Mouse (Mus musculus) gastrocnemius, adult 2 months (tissue): ENCODE results near the gene Sowaha. TPM values are rescaled to one million over a fixed set of nuclear protein-coding genes. Genes with fewer than 3 reads are reported as not detected.

Experiments
- DNase-seq: peaks from one replicate; pipeline ENCODE4 v3.0.0; 2022
- H3K27ac ChIP-seq: fragments of 200-600 bp; 2 replicates; pipeline ENCODE4 v1.8.1; 2022; ENCODE audit warnings: mild to moderate bottlenecking
- H3K4me3 ChIP-seq: fragments of 200-600 bp; 2 replicates; pipeline ENCODE4 v1.8.1; 2022; ENCODE audit warnings: mild to moderate bottlenecking, moderate library complexity
- CTCF ChIP-seq: fragments of 200-600 bp; IDR thresholded peaks from 2 replicates; pipeline ENCODE4 v1.8.1; 2022; ENCODE audit warnings: antibody characterized with exemption, mild to moderate bottlenecking, moderate library complexity
- intact Hi-C: fragments of 180-260 bp; cut with DNase I; formaldehyde crosslinking; loops from one replicate; pipeline ENCODE4 v1.15.1; 2025
- total RNA-seq, 2 experiments: library from RNA; stranded (reverse); gene quantifications; 2 replicates each; pipeline ENCODE4 v1.2.3; 2021

The Sowaha gene
- total RNA-seq, 2 experiments from 2014 or later, result 0.06 to 0.15 TPM

- no peak for DNase-seq
- Histone ChIP-seq H3K4me3 (no peak overlapping the region), H3K27ac (no peak overlapping the region)
- intact Hi-C loops, result no loop called here
- no peak for TF ChIP-seq CTCF
Observed at GRCm38 (mm10) chr11:53500569-53500968, 20.5 kb upstream of the Sowaha start.

DNA sequence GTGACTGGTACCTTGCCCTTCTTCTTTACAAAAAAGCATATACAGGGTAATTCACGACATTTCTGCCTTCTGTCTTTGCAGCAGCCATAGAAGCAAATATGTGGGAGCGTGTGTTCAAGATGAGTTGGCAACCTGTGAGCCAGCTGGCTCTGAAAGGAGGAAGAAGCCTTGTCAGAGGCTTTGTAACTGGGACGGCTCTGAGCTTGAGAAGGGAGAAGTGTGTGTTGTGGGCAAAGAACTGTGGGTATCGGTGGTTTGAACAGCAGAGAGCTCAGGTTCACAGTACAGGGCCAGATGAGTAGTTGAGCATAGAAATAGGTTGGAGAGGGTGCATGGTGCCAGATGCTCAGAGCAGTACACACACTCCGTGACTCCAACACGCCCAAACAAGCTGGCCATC lies 16.9 kb upstream of the Sowaha start:
- DNase-seq, result peak; percentile 30
- no peak for TF ChIP-seq CTCF
- intact Hi-C loops, result no loop called here
- Histone ChIP-seq H3K27ac (peak overlapping the region; percentile 35; the same call in 1 of the 2 replicates), H3K4me3 (no peak overlapping the region)

GRCm38 (mm10) chr11:53495417-53495816 lies 15.3 kb upstream of the Sowaha start:
- peak overlapping the region; percentile 67 for H3K27ac ChIP-seq
- no peak for DNase-seq
- intact Hi-C loops, result no loop called here
- no peak overlapping the region for H3K4me3 ChIP-seq
- TF ChIP-seq CTCF, result no peak

DNA sequence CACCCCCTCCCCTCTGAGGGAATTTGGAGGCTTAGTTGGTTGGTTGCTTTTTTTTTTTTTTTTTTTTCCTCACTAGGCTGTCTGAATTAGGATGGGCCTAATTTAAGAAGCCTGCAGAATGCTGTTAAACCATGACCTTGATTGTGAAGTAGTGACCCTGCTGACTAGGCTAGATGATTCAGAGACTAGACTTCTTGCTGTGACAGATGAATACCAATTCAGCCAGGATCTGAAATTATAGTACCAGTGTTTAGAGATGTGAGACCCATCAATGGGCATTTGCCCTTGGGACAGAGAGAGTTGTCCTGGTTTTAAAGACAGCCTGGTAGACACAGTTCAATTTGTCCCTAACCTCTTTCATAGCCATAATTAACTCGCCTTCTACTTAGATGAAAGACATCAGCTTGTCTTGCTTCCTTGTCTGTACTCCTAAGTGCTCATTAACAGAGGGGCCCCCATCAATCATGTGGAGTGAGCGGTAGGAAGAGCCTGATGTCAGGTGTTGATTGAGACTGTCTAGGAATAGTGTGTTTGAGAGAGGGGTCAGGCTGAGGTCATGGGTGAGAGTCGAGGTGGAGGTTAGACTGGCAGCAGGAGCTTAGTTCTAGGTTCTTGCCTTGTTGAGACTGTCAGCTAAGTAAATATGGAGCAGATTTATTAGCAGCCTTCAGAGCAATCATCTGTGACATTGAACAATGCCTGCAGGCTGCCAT lies 13.3 kb upstream of the Sowaha start:
- Histone ChIP-seq H3K4me3 (no peak overlapping the region), H3K27ac (no peak overlapping the region; the same call in 1 of the 2 replicates)
- DNase-seq, result no peak
- TF ChIP-seq CTCF, result no peak
- intact Hi-C loops, result no loop called here

GRCm38 (mm10) chr11:53491954-53492401 lies 11.9 kb upstream of the Sowaha start:
- Histone ChIP-seq H3K27ac (peak overlapping the region; percentile 76), H3K4me3 (no peak overlapping the region)
- DNase-seq, result no peak
- TF ChIP-seq CTCF, result no peak
- intact Hi-C loops, result no loop called here

GRCm38 (mm10) chr11:53489421-53489820 lies 9.3 kb upstream of the Sowaha start:
- H3K27ac ChIP-seq, result no peak overlapping the region
- no peak overlapping the region for H3K4me3 ChIP-seq
- TF ChIP-seq CTCF, result no peak
- intact Hi-C loops, result no loop called here
- no peak for DNase-seq

DNA sequence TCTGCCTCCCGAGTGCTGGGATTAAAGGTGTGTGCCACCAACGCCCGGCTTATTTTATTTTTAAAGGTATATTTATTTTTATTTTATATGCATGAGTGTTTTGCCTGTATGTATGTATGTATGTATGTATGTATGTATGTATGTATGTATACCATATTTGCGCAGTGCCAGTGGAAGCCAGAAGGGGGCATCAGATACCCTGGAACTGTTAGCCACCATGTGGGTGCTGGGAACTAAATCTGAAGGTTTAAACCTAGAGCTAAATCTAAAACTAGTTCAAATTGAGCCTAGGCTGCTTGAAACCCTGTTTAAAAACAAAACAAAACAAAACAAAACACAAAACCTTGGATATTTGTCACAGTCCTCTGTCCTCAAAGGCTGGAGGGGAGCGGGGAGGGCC lies 8.9 kb upstream of the Sowaha start:
- no peak for DNase-seq
- Histone ChIP-seq H3K4me3 (no peak overlapping the region), H3K27ac (no peak overlapping the region)
- intact Hi-C loops, result no loop called here
- no peak; the same call in 1 of the 2 replicates for TF ChIP-seq CTCF

DNA sequence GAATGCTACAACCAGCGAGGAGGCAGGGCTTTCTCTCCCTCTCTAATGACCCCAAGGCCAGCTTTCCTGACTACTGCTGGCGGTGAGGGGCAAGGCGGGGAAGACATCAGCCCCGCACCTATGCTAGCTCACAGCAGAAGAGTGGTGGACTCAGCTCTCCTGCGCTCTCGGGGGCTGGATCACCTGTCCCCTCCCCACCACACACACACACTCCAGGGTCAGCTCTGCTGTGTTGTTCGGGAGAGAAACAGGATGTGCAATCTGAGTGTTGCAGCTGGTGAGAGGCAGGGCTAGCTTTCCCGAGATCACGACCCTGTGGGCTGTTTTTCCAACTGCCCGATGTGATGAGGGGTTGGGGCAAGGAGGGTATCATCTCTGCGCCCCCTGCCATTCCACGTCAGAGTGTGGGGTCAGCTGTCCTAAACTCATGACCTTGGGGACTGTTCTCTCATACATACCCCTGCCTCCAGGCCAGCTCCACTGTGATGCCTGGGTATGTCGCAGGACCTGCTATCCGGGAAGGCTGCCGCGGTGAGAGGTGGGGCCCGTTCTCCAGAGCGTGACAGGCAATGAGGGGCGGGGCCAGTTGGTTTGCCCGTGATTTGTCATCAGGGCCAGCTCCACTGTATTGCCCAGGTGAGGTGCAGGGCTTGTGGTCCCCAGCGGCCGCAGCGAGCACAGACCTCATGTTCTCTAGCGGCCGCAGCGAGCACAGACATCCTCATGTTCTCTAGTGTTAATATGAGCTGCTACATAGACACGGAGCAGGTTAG lies 6.9 kb upstream of the Sowaha start:
- Histone ChIP-seq H3K27ac (no peak overlapping the region), H3K4me3 (peak overlapping the region; percentile 17; the same call in 1 of the 2 replicates)
- no peak for DNase-seq
- intact Hi-C loops, result no loop called here
- TF ChIP-seq CTCF, result no peak

DNA sequence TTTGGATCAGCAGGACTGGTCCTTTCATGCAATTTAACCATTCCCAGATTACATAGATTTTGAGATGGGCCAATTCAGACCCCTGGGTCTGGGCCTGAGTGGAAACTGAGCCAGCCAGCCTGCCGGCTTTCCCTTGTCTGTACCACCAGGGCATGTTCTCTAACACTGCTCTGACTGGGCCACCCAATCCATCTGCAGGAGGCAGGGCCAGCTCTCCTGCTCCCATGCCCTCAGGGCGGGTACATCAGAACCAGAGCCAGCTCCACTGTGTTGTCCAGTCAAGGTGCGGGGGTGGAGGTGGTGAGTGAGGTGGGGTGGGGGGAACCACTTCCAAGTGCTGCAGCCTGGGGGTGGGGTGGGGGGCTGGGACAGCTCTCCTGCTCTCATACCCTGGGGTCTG lies 6.3 kb upstream of the Sowaha start:
- no peak overlapping the region for H3K4me3 ChIP-seq
- TF ChIP-seq CTCF, result no peak
- no peak overlapping the region for H3K27ac ChIP-seq
- no peak for DNase-seq
- intact Hi-C loops, result no loop called here

- no peak overlapping the region for H3K4me3 ChIP-seq
- peak; percentile 54 for TF ChIP-seq CTCF
- no peak for DNase-seq
- no peak overlapping the region for H3K27ac ChIP-seq
- intact Hi-C loops, result no loop called here
Observed at GRCm38 (mm10) chr11:53485719-53486118, 5.6 kb upstream of the Sowaha start.

DNA sequence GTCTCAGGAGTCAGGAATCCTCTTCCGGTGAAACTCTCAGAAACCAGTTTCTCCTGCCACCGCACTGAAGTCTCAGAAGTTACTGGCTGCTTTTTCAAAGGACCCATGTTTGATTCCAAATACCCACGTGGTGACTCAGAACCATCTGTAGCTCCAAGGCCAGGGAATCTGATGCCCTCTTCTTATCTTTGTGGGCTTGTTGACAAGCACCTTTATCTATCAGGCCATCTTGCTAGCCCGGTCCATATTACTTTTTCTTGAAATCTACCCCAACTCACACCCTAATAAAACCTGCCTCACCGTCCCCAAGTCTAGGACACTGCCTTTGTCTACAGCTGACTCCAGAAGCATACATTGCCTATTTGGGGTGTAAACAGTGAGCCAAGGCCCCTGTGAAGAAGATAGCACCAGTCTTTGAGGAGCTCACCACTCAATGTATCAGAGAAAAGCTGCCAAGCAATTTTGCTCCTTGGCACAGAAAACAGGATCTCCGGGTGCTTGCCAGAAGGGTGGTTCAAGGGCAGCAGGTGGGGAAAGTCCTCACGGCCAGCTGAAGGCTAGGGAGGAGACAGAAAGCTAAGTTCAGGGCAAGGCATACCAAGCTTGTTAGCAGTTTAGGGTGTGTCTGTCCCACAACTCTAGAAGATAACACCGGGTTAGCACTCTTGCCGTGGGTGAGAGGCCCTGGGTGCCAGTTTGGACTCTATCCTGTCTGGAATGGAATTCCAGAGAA lies 3.3 kb upstream of the Sowaha start:
- TF ChIP-seq CTCF, result no peak
- intact Hi-C loops, result no loop called here
- H3K27ac ChIP-seq, result no peak overlapping the region
- no peak for DNase-seq
- no peak overlapping the region for H3K4me3 ChIP-seq

DNA sequence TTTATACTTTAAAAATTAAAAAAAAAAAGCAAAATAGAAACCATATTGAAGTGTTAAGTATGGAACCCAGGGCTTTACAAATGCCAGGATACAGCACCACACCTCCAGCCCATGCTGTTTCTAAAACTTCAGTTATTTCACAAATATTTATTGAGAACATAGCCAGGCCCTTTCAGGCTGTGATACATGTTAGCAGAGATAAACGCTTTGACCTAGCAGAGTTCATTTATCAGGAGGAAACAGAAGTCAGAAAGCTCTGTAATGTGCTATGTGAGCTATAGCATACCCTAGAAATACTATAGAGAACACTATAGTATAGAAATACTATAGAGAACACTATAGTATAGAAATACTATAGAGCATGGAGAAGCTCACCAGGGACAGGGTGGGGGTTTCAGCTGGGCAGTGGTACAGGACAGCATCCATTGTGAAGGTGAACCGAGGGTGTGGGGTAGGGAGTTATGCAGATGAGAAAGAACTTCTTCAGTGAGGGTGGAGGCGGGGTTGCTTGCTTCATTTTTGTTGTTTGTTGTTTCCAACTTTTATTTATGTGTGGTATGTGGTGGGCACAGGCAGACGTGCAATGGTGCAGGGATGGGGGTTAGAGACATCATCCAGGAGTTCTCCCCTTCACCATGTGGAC lies 1.1 kb upstream of the Sowaha start:
- TF ChIP-seq CTCF, result no peak
- Histone ChIP-seq H3K4me3 (no peak overlapping the region), H3K27ac (no peak overlapping the region)
- intact Hi-C loops, result no loop called here
- DNase-seq, result no peak
